Mouse (Mus musculus): ENCODE measurements around the gene Prelp. TPM values are rescaled to one million over a fixed set of nuclear protein-coding genes. Genes with fewer than 3 reads are reported as not detected.
A peak's percentile ranks its signal among the peaks of the same experiment; 100 is the strongest.
"Not testable (repeated sequence)": the region's sequence is repeated elsewhere in the genome, so short reads cannot be mapped to it uniquely, and the experiment has no call there.

Gene Prelp
- 0.74 and 0.91 TPM in 2 replicates for polyA plus RNA-seq (2016; fragmentation: Nextera tagmentation; extraction: Ambion mirVana)

DNA sequence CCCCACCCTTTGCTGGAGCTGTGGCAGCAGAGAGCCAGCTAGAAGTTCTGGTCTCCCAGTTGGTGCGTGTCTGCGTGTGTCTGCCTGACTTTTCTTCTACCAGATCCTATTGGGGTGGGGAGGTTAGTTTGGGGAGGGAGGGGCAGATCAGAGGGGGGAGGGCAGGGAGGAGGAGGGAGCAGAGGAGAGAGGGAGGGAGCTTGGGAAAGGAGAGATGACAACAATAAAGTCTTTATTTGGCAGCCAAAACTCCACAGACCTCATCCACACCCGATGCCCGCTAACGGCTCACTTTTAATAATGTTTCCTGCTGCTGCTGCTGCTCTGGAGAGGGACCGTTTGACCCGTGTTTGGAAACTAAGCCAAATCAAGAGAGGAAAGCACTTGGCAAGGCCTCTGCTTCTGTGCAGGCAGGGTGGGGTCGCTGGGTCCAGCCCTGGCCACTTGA, at the start of gene Prelp:
Gene Prelp, minus strand, starts transcription at position 111 of the 448 bp plus-strand sequence.
- Histone ChIP-seq H3K36me3 (replicated peaks) (no peaks in the 10 kb centered on the region), H3K27me3 (replicated peaks; ENCODE audit: low read depth, poor library complexity, severe bottlenecking) (peaks cover 48% of the 10 kb centered on the region), H3K4me1 (peaks cover 49% of the 10 kb centered on the region), H3K4me3 (no peak within 1 kb of the TSS), H3K27ac (replicated peaks) (peak within 1 kb of the TSS; percentile 66), H3K9me3 (0 out of 2 replicates have a peak, but pooled peaks cover 2% of the 10 kb centered on the region)
- 16% methylated on average over 8 of the region's 8 CpGs for WGBS
- peak; percentile 36 for DNase-seq (ENCODE audit: low spot score)

GRCm38 (mm10) chr1:133969427-133969826, 48.2 kb upstream of the Prelp start:
- 85% methylated on average over 8 of the region's 8 CpGs for WGBS
- no peaks in the 10 kb centered on the region for H3K9me3 ChIP-seq
- H3K36me3 ChIP-seq (replicated peaks) = no peaks in the 10 kb centered on the region
- peaks cover 37% of the 10 kb centered on the region for H3K4me1 ChIP-seq
- H3K4me3 ChIP-seq = no peak overlapping the region
- H3K27me3 ChIP-seq (replicated peaks; ENCODE audit: low read depth, poor library complexity, severe bottlenecking) = 0 out of 2 replicates have a peak, but pooled peaks cover 3% of the 10 kb centered on the region
- no peak for DNase-seq (ENCODE audit: low spot score)
- no peak overlapping the region for H3K27ac ChIP-seq (replicated peaks)

- Histone ChIP-seq H3K27me3 (replicated peaks; ENCODE audit: low read depth, poor library complexity, severe bottlenecking) (0 out of 2 replicates have a peak, but pooled peaks cover 3% of the 10 kb centered on the region), H3K9me3 (no peaks in the 10 kb centered on the region), H3K4me3 (no peak overlapping the region), H3K36me3 (replicated peaks) (no peaks in the 10 kb centered on the region), H3K27ac (replicated peaks) (no peak overlapping the region), H3K4me1 (peaks cover 37% of the 10 kb centered on the region)
- WGBS = 66% methylated on average over 4 of the region's 4 CpGs
- DNase-seq (ENCODE audit: low spot score) = no peak
These were observed 47.6 kb upstream of the Prelp start for GRCm38 (mm10) chr1:133968788-133969325.

DNA sequence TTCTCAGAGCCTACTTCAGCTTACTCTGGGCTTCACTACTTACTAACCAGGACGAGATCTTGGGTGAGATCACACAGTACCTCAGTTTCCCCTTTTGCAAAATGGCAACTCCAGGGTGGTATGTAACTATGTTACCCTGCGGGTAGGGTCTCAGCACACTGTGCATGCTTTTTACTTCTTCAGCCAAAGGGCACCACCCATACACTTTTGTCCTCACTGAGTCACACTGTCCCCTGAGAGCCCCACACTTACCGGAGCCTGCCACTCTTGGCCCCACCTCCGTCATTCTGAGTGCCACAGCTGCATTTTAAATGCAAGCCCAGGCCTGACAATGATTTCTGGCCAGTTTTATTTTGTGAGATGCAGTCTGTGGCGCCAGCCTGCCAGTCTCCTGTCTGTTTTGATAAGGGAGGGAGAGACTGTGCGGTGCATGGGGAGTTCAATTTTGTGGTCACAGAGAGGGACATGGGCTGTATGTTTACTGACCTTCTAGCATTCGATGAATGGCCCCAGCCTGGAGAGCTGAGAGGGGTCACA, 46.3 kb upstream of the Prelp start:
- H3K27ac ChIP-seq (replicated peaks) = no peak overlapping the region; the same call in 1 of the 2 replicates
- no peak for DNase-seq (ENCODE audit: low spot score)
- H3K36me3 ChIP-seq (replicated peaks) = no peaks in the 10 kb centered on the region
- no peak overlapping the region for H3K4me3 ChIP-seq
- 74% methylated on average over 7 of the region's 7 CpGs for whole genome bisulfite sequencing
- 0 out of 2 replicates have a peak, but pooled peaks cover 3% of the 10 kb centered on the region for H3K27me3 ChIP-seq (replicated peaks; ENCODE audit: low read depth, poor library complexity, severe bottlenecking)
- no peaks in the 10 kb centered on the region for H3K9me3 ChIP-seq
- H3K4me1 ChIP-seq = peaks cover 33% of the 10 kb centered on the region

DNA sequence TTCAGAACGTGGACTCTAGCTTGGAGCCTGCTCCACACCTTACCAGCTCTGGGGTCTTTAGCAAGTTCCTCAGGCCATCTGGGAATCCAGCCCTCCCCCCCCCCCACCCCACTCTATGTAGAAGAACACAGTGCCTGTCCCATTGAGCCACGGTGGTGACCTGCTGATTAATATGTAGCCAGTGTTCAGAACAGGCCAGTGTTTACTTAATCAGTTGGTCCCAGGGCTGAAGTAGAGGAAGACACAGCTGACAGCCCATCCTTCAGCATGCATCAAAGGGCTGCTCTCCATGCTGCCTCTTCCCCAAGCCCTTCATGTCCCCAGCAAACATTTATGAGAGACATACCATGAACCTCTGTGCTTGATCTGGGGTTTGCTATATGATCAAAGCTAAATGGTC, 44.8 kb upstream of the Prelp start:
- Histone ChIP-seq H3K27ac (replicated peaks) (peak overlapping the region; percentile 54; the same call in 1 of the 2 replicates), H3K36me3 (replicated peaks) (no peaks in the 10 kb centered on the region), H3K9me3 (no peaks in the 10 kb centered on the region), H3K4me1 (peaks cover 35% of the 10 kb centered on the region), H3K27me3 (replicated peaks; ENCODE audit: low read depth, poor library complexity, severe bottlenecking) (peaks cover 9% of the 10 kb centered on the region; the same call in 1 of the 2 replicates), H3K4me3 (no peak overlapping the region)
- 75% methylated on average over 2 of the region's 2 CpGs for WGBS
- DNase-seq (ENCODE audit: low spot score) = no peak

DNA sequence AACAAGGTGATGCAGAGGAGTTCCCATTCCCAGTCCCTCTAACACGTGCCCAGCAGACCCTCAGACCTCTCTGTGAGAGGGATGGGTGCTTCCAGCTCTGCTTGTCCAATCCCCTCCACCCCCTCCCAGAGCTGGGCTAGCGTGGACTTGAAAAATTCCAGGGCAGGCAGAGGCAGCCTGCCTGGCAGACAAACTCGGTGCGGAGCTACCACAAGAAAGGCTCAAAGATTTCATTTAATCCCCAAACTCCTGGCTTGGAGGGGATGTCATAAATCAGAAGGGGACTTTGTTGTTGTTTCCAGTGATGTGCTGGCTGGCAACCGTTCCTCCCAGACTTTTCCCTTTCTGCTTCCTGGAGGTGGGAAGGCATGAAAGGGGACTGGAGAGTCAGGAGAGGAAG, 44.1 kb upstream of the Prelp start:
- 51% methylated on average over 5 of the region's 5 CpGs for WGBS
- peak; percentile 29 for DNase-seq (ENCODE audit: low spot score)
- H3K36me3 ChIP-seq (replicated peaks) = no peaks in the 10 kb centered on the region
- no peaks in the 10 kb centered on the region for H3K9me3 ChIP-seq
- H3K4me3 ChIP-seq = no peak overlapping the region
- peaks cover 29% of the 10 kb centered on the region for H3K4me1 ChIP-seq
- peaks cover 9% of the 10 kb centered on the region; the same call in 1 of the 2 replicates for H3K27me3 ChIP-seq (replicated peaks; ENCODE audit: low read depth, poor library complexity, severe bottlenecking)
- peak overlapping the region; percentile 54 for H3K27ac ChIP-seq (replicated peaks)

DNA sequence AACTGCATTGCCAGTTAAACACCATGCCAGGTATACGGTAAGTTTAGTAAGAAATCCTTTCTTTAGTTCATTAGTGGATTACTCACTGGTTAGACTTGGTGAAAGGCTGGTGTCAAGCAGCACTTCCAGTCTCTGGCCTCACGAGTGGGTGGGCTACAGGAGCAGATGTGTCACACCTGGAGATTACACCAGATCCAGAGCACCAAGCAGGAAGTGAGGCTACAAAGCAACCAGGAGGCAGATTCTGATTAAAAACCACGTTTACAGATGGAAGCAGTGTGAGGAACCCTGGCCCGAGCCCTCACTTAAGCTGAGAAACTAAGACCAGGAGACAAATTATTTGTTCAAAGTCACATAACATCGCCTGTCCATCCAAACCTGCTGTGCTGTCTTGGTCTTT, 43.5 kb upstream of the Prelp start:
- Histone ChIP-seq H3K27me3 (replicated peaks; ENCODE audit: low read depth, poor library complexity, severe bottlenecking) (peaks cover 9% of the 10 kb centered on the region; the same call in 1 of the 2 replicates), H3K4me3 (no peak overlapping the region), H3K9me3 (no peaks in the 10 kb centered on the region), H3K27ac (replicated peaks) (peak overlapping the region; percentile 44), H3K4me1 (peaks cover 29% of the 10 kb centered on the region), H3K36me3 (replicated peaks) (no peaks in the 10 kb centered on the region)
- no peak for DNase-seq (ENCODE audit: low spot score)
- WGBS = 74% methylated on average over 5 of the region's 5 CpGs

DNA sequence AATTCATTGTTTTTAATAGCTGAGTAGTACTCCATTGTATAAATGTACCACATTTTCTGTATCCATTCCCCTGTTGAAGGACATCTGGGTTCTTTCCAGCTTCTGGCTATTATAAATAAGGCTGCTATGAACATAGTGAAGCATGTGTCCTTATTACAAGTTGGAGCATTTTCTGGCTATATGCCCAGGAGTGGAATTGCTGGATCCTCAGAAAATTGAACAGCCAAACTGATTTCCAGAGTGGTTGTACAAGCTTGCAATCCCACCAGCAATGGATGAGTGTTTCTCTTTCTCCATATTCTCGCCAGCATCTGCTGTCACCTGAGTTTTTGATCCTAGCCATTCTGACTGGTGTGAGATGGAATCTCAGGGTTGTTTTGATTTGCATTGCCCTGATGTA, 42.4 kb upstream of the Prelp start:
- H3K27ac ChIP-seq (replicated peaks); H3K36me3 ChIP-seq (replicated peaks); H3K9me3 ChIP-seq; H3K27me3 ChIP-seq (replicated peaks; ENCODE audit: low read depth, poor library complexity, severe bottlenecking); H3K4me3 ChIP-seq; DNase-seq (ENCODE audit: low spot score): not testable (repeated sequence)
- H3K4me1 ChIP-seq = peaks cover 26% of the 10 kb centered on the region
- 88% methylated on average over 1 of the region's 1 CpGs for WGBS

DNA sequence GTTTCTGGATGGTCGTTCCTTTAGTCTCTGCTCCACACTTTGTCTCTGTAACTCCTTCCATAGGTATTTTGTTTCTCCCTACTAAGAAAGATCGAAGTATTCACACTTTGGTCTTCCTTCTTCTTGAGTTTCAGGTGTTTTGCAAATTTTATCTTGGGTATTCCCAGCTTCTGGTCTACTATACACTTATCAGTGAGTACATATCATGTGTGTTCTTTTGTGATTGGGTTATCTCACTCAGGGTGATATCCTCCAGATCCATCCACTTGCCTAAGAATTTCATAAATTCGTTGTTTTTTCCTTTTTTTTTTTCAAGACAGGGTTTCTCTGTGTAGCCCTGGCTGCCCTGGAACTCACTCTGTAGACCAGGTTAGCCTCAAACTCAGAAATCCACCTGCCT, 41.9 kb upstream of the Prelp start:
- not testable (repeated sequence) for H3K9me3 ChIP-seq; H3K27ac ChIP-seq (replicated peaks); DNase-seq (ENCODE audit: low spot score); H3K27me3 ChIP-seq (replicated peaks; ENCODE audit: low read depth, poor library complexity, severe bottlenecking); H3K36me3 ChIP-seq (replicated peaks); H3K4me3 ChIP-seq
- 87% methylated on average over 3 of the region's 3 CpGs for WGBS
- peaks cover 22% of the 10 kb centered on the region for H3K4me1 ChIP-seq

- Histone ChIP-seq H3K4me3 (peak overlapping the region; percentile 1; the same call in 1 of the 2 replicates), H3K27ac (replicated peaks) (peak overlapping the region; percentile 36; the same call in 1 of the 2 replicates)
- WGBS = 14% methylated on average over 18 of the region's 18 CpGs
These were observed 40.3 kb upstream of the Prelp start for GRCm38 (mm10) chr1:133961281-133962134.

DNA sequence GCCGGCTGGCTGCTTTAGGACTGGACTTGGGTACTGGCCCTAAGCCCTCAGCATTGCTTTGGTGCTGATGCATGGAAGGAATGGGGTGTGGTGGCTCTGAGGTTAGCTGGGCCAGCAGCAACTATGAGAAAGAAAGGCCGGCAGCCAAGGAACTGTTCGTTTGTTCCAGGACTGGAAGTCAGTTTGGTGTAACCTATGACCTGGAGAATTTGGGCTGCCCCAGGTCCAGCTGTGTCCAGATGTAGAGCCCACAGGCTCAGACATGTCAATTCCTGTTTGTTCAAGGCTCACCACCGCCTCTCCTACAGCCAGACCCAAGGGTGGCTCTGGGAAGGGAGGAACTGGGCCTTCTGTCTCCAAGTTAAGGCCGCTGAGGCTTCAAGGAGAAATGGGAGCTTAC, 38.3 kb upstream of the Prelp start:
- Histone ChIP-seq H3K9me3 (no peaks in the 10 kb centered on the region), H3K27ac (replicated peaks) (no peak overlapping the region), H3K4me3 (no peak overlapping the region), H3K4me1 (peaks cover 16% of the 10 kb centered on the region), H3K27me3 (replicated peaks; ENCODE audit: low read depth, poor library complexity, severe bottlenecking) (peaks cover 6% of the 10 kb centered on the region; the same call in 1 of the 2 replicates), H3K36me3 (replicated peaks) (no peaks in the 10 kb centered on the region)
- 74% methylated on average over 5 of the region's 5 CpGs for WGBS
- DNase-seq (ENCODE audit: low spot score) = no peak

More at GRCm38 (mm10) chr1:133961281-133962134, 40.3 kb upstream of the Prelp start:
- no peaks in the 10 kb centered on the region for H3K36me3 ChIP-seq (replicated peaks)
- H3K27me3 ChIP-seq (replicated peaks; ENCODE audit: low read depth, poor library complexity, severe bottlenecking) = peaks cover 6% of the 10 kb centered on the region; the same call in 1 of the 2 replicates
- no peaks in the 10 kb centered on the region for H3K9me3 ChIP-seq
- peaks cover 14% of the 10 kb centered on the region for H3K4me1 ChIP-seq
- peak; percentile 78 for DNase-seq (ENCODE audit: low spot score)

GRCm38 (mm10) chr1:133954009-133954408, 32.8 kb upstream of the Prelp start:
- Histone ChIP-seq H3K27me3 (replicated peaks; ENCODE audit: low read depth, poor library complexity, severe bottlenecking) (0 out of 2 replicates have a peak, but pooled peaks cover 4% of the 10 kb centered on the region), H3K9me3 (no peaks in the 10 kb centered on the region), H3K4me1 (peaks cover 22% of the 10 kb centered on the region), H3K36me3 (replicated peaks) (no peaks in the 10 kb centered on the region), H3K4me3 (no peak overlapping the region), H3K27ac (replicated peaks) (no peak overlapping the region)
- 57% methylated on average over 2 of the region's 2 CpGs for WGBS
- no peak for DNase-seq (ENCODE audit: low spot score)
